Mouse (Mus musculus) stomach, postnatal 0 days (tissue): ENCODE measurements around the gene Ralgapa2. TPM values are rescaled to one million over a fixed set of nuclear protein-coding genes. Genes with fewer than 3 reads are reported as not detected.
A peak's percentile ranks its signal among the peaks of the same experiment; 100 is the strongest.

Experiments used
- ATAC-seq: fragments of 200-750 bp; cut with Nextera tagmentation; 2 replicates; pipeline ENCODE4 v1.8.0; 2017; ENCODE audit not compliant: low FRiP score, low TSS enrichment
- DNase-seq: peaks from one replicate; pipeline ENCODE4 v3.0.0-alpha.2; 2016; ENCODE audit warnings: low spot score
- H3K27ac ChIP-seq: fragments of 300-500 bp; sonication (generic); replicated peaks from 2 replicates; pipeline ENCODE4 v1.5.1; 2014; ENCODE audit warnings: mild to moderate bottlenecking, control low read depth
- H3K27me3 ChIP-seq: fragments of 300-500 bp; sonication (generic); 2 replicates; pipeline ENCODE4 v1.6.1; 2014; ENCODE audit warnings: low read length; ENCODE audit not compliant: control insufficient read depth, insufficient read depth
- H3K36me3 ChIP-seq: fragments of 300-500 bp; sonication (generic); 2 replicates; pipeline ENCODE4 v1.6.1; 2014; ENCODE audit warnings: low read length, mixed read lengths; ENCODE audit not compliant: control insufficient read depth, insufficient read depth
- H3K4me1 ChIP-seq: fragments of 300-500 bp; sonication (generic); replicated peaks from 2 replicates; pipeline ENCODE4 v1.6.1; 2014; ENCODE audit warnings: antibody characterized with exemption; ENCODE audit not compliant: control insufficient read depth, insufficient read depth
- H3K4me2 ChIP-seq: fragments of 300-500 bp; sonication (generic); replicated peaks from 2 replicates; pipeline ENCODE4 v1.6.1; 2014; ENCODE audit warnings: low read depth, mild to moderate bottlenecking, control low read depth, moderate library complexity
- H3K4me3 ChIP-seq: fragments of 300-500 bp; sonication (generic); 2 replicates; pipeline ENCODE4 v1.5.1; 2014; ENCODE audit warnings: low read depth, low read length, control low read depth
- H3K9ac ChIP-seq: fragments of 300-500 bp; sonication (generic); 2 replicates; pipeline ENCODE4 v1.6.1; 2014; ENCODE audit warnings: mild to moderate bottlenecking, low read length, control low read depth, mixed read lengths
- H3K9me3 ChIP-seq: fragments of 300-500 bp; sonication (generic); 2 replicates; pipeline ENCODE4 v1.6.1; 2016; ENCODE audit warnings: low read length; ENCODE audit not compliant: control insufficient read depth
- CTCF ChIP-seq: IDR thresholded peaks from 2 replicates; pipeline ENCODE4 v1.5.1; 2016; ENCODE audit warnings: antibody characterized with exemption, low read depth, mild to moderate bottlenecking, moderate library complexity
- EP300 ChIP-seq: optimal IDR thresholded peaks from 2 replicates; pipeline ENCODE3; 2016; ENCODE audit warnings: antibody characterized with exemption
- WGBS: fragments of 180-500 bp; shearing (Covaris S2); extraction: QIAGEN DNeasy Blood & Tissue Kit; methylation state at CpG from one replicate; pipeline ENCODE4 v1.1.7; 2014; 5-methylcytosine and 5-hydroxymethylcytosine counted together
- polyA plus RNA-seq: library from polyadenylated mRNA; unstranded; fragments of >200 nt; fragmentation: Nextera tagmentation; extraction: Ambion mirVana; gene quantifications from 2 replicates; pipeline ENCODE4 v1.2.1, GENCODE M21; 2015

Gene Ralgapa2
- polyA plus RNA-seq, 1 experiment from 2014 or later: 3.1 TPM

- TF ChIP-seq CTCF: no peak
- TF ChIP-seq EP300: no peak
- DNase-seq (peak; percentile 25), ATAC-seq (peak; percentile 86)
- Histone ChIP-seq H3K27ac (no peak overlapping the region), H3K9ac (no peak overlapping the region), H3K9me3 (no peaks in the 10 kb centered on the region), H3K27me3 (no peaks in the 10 kb centered on the region), H3K4me3 (no peak overlapping the region), H3K36me3 (no peaks in the 10 kb centered on the region), H3K4me2 (no peak overlapping the region), H3K4me1 (0 out of 2 replicates have a peak, but pooled peaks cover 3% of the 10 kb centered on the region)
- WGBS: 21% methylated on average over 11 of the region's 11 CpGs
Measured at GRCm38 (mm10) chr2:146365368-146365983, 146.7 kb downstream of the Ralgapa2 start.

GRCm38 (mm10) chr2:146363483-146363882 is 148.7 kb downstream of the Ralgapa2 start:
- no peak for ATAC-seq

GRCm38 (mm10) chr2:146362932-146363331 is 149.2 kb downstream of the Ralgapa2 start:
- DNase-seq (peak; percentile 33), ATAC-seq (peak; percentile 72)
- H3K4me2 ChIP-seq: no peak overlapping the region
- no peaks in the 10 kb centered on the region for H3K9me3 ChIP-seq
- no peaks in the 10 kb centered on the region for H3K36me3 ChIP-seq
- no peak overlapping the region for H3K27ac ChIP-seq
- H3K27me3 ChIP-seq: no peaks in the 10 kb centered on the region
- H3K4me3 ChIP-seq: no peak overlapping the region
- H3K9ac ChIP-seq: no peak overlapping the region
- WGBS: 47% methylated on average over 1 of the region's 1 CpGs
- H3K4me1 ChIP-seq: 0 out of 2 replicates have a peak, but pooled peaks cover 3% of the 10 kb centered on the region
- no peak for TF ChIP-seq CTCF
- no peak for TF ChIP-seq EP300

More at GRCm38 (mm10) chr2:146363483-146363882, 148.7 kb downstream of the Ralgapa2 start:
- Histone ChIP-seq H3K27ac (no peak overlapping the region), H3K36me3 (no peaks in the 10 kb centered on the region), H3K4me2 (no peak overlapping the region), H3K4me1 (0 out of 2 replicates have a peak, but pooled peaks cover 3% of the 10 kb centered on the region), H3K4me3 (no peak overlapping the region), H3K9ac (no peak overlapping the region), H3K27me3 (no peaks in the 10 kb centered on the region), H3K9me3 (no peaks in the 10 kb centered on the region)
- no peak for DNase-seq
- no peak for TF ChIP-seq CTCF
- TF ChIP-seq EP300: no peak
- WGBS: 57% methylated on average over 2 of the region's 2 CpGs

GRCm38 (mm10) chr2:146361969-146362368 is 150.2 kb downstream of the Ralgapa2 start:
- no peak for ATAC-seq
- TF ChIP-seq CTCF (no peak), EP300 (no peak)

GRCm38 (mm10) chr2:146361076-146361475 is 151.1 kb downstream of the Ralgapa2 start:
- no peaks in the 10 kb centered on the region for H3K9me3 ChIP-seq
- 82% methylated on average over 3 of the region's 3 CpGs for WGBS
- no peak overlapping the region for H3K9ac ChIP-seq
- H3K27me3 ChIP-seq: no peaks in the 10 kb centered on the region
- no peaks in the 10 kb centered on the region for H3K36me3 ChIP-seq
- H3K4me3 ChIP-seq: no peak overlapping the region
- no peak for ATAC-seq
- H3K27ac ChIP-seq: no peak overlapping the region
- no peak overlapping the region for H3K4me2 ChIP-seq
- TF ChIP-seq CTCF (no peak), EP300 (no peak)
- no peak for DNase-seq
- H3K4me1 ChIP-seq: 0 out of 2 replicates have a peak, but pooled peaks cover 1% of the 10 kb centered on the region

More at GRCm38 (mm10) chr2:146361969-146362368, 150.2 kb downstream of the Ralgapa2 start:
- Histone ChIP-seq H3K36me3 (no peaks in the 10 kb centered on the region), H3K9me3 (no peaks in the 10 kb centered on the region), H3K27ac (no peak overlapping the region), H3K4me2 (no peak overlapping the region), H3K27me3 (no peaks in the 10 kb centered on the region), H3K4me1 (0 out of 2 replicates have a peak, but pooled peaks cover 3% of the 10 kb centered on the region), H3K4me3 (no peak overlapping the region), H3K9ac (no peak overlapping the region)
- no peak for DNase-seq
- 82% methylated on average over 4 of the region's 4 CpGs for WGBS

GRCm38 (mm10) chr2:146359676-146360075 is 152.5 kb downstream of the Ralgapa2 start:
- DNase-seq (no peak), ATAC-seq (no peak)
- Histone ChIP-seq H3K27me3 (no peaks in the 10 kb centered on the region), H3K27ac (no peak overlapping the region), H3K9me3 (no peaks in the 10 kb centered on the region), H3K4me1 (no peaks in the 10 kb centered on the region), H3K36me3 (no peaks in the 10 kb centered on the region), H3K4me3 (no peak overlapping the region), H3K9ac (no peak overlapping the region), H3K4me2 (no peak overlapping the region)
- no peak for TF ChIP-seq EP300
- no peak for TF ChIP-seq CTCF
- WGBS: 42% methylated on average over 2 of the region's 2 CpGs
